Mouse (Mus musculus) spleen, postnatal 4 days (tissue): ENCODE data around the gene Trio.

ENCODE experiments used
- DNase-seq, 2 experiments: peaks; one replicate each; pipeline ENCODE4 v3.0.0; 2022; ENCODE audit warnings: low spot score in 2 of 2

Trio gene

DNA sequence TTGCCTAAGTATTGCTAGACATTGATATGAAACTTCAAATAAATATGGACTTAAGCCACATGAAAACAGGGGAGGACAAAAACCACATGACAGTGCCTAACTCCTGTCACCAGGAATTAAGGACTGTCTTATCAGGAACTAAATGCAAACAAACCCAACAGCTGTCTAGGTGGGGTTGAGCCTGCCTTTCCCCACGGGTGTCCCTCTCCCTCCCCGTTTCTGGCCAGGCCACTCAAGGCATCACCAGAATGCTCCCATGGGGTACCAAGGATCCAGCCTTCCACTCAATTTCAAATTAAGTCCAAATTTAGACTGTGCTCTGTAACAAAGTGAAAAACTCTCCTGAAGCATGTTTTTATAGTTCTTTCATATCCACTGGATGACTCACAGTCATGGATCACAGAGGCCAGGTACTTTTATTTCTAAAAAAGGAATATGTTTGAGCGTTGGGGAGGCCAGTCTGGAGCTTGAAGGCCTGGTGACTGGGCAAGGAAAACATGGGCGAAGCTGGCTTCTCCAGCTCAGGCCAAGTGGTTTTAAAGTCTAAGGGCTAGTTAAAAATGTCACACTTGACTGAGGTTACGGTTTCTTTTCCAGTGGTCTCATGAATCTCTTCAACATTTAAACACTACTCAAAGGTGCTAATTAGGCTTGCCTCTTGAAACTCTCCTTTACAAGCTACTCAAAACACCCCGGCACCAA is 33.6 kb downstream of the Trio start:
- no peak for DNase-seq

DNA sequence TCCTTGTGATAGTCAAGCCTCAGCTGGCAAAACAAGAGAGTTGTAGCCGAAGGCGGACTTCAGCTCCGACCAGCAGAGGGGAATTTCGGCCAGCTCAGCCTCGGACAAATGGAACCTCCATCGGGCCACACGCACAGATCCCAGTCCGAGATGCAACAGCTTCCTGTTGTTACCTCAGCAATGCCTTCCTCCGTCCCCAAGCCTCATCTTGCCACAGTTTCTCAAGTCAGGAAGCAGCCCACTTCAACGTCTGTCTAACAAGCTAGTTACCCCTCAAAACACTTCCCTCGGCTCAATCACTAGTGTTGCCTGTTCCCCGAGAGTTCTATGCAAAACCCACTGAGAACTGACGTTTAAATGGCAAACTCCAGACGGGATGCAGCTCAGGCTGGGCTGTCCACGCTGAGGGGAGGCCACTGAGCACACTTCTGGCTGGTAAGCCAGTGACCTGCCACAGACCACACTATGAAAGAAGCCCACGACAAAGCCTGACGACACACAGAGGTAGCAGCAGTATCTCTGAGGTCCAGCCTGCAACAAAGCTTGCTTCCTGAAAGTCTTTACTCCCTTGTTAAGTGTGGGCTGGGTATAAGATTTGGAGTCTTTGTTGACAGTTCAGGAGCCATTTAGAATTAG is 34.5 kb downstream of the Trio start:
- no peak for DNase-seq

DNA sequence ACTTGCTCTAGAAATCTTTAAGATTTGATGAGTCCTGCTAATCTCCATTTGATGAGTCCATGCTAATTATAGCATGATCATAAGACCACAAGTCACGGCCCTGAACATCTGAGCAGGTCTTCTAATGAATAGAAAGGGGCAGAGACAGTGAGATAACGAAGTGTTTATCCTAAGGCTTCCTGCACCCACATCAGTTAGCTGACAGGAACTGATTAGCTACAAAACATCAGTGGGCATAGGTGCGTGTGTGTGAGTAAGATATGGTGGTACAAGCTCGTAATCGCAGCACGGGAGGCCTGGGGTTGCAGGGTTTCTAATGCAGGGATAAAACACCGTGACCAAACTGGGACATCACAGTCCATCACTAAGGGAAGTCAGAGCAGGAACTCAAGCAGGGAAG is 37.7 kb downstream of the Trio start:
- DNase-seq = no peak

DNA sequence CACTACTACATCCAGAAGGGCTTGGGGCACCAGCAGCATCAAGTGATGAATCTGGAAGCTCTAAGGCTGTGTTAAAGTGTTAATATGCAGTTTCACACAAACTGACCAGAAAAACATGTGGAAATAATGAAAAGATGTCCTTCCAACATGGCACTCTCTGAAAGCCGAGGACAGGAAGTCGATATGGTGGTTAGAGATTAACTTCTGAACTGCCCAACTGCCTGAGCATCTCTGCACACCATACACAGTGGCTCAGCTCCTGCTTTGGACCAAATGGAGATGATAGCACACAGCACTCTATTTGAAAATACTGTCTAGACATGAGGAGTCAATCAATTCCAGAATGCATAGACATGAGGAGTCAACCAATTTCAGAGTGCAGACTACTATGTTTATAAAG is 40.8 kb downstream of the Trio start:
- no peak for DNase-seq

DNA sequence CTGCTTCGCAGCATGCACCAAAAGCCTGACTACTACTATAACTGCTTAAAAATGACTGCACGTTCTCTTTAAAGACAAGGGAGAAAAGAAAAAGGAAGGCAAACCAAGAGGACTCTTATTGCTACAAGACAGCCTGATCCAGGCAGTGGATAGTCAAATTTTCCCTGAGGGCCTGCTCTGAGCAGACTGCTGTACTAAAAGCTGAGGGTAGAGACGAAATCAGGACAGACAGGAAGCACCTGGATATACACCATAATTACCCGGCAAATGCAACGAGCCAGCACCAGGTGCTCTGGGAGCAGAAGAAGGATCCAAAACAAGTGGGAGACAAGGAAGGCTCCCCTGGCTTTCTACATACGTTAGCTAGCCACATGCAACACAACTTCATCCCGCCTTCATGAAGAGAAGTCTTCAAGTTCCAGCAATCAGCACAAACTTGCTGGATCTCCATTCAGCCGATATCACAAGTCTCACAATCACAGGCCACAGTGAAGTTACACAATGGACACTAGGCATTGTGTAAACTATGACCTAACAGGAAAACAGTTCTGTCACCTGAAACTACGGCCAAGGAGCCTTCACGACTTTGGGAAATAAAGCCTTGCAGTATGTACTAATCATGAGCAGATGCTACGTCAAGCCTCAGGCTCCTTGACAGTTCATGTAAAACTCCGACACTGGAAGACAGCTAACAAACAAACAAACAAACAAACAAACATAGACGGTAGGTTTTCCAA is 43.7 kb downstream of the Trio start:
- no peak for DNase-seq

DNA sequence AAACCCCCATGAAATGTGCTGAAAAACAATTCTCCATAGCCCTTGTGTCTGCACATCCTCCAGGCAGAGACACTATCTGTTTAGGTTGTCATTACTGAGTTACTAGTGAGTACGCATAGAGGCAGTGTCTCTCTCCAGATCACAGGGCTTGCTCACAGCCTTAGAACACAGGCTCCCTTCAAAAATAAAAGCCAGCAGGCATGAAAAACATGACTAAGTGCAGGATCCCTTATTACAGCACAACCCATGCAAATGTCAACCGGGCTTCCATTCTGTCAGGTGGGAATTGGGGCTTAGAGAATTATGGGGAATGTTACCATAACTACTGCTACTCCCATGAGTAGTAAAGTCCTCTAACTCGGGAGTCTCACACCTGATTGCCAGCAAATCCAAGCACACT is 44.4 kb downstream of the Trio start:
- DNase-seq = no peak

DNA sequence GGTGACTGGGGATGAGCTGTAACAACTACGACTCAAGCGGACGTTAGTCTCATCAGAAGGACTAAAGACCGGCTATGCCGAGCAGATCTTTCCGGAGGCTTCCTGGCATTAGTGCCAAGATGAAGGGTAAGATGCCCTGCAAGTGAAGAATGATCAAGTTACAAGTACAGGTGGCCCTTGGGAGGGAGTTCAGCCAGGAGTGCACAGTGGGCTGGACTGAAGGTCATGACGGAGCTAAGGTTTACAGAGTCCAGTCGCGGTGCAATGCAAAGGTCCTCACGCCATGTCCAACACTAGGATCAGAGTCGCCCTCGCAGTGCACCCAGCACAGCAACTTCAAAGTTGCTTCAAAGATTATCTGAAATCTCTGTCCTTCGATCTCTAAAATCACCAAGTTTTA is 45.2 kb downstream of the Trio start:
- DNase-seq = no peak

DNA sequence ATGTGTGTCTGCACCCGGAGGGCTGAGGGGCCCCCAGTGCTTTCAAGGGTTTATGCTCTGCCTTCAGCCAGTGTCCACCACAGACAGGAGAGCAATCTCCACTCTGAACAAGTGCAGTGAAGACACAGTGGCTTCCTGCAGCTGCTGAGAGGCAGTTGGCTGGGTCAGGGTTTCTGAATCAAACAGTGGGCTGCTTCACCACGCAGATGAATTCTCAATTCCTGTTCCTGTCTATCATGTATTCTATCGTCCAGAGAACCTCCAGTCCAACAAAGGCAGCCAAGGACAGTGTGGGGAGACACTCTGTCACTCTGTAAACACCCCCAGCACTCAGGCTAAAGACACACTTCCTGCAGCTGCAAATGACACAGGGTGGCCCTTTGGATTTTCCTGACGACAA is 48.7 kb downstream of the Trio start:
- DNase-seq = no peak

DNA sequence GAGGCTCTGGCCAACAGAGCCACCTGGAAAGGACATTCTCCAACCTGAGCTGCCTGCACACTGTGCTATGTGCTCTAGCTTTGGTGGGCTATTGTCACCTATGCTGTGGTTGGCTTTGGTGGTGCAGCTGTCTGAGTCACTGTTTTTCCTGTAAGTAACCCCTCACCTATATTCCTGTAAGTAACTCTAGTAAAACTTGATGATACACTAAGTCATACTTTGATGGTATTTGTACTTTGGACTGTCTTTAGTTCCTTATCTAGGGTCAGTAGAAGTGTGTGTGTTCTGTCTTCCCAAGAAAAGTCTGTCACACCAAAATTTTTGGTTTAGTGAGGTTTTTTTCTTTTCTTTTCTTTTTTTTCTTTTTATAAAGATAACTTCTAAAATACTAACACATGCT is 49.3 kb downstream of the Trio start:
- DNase-seq = no peak

DNA sequence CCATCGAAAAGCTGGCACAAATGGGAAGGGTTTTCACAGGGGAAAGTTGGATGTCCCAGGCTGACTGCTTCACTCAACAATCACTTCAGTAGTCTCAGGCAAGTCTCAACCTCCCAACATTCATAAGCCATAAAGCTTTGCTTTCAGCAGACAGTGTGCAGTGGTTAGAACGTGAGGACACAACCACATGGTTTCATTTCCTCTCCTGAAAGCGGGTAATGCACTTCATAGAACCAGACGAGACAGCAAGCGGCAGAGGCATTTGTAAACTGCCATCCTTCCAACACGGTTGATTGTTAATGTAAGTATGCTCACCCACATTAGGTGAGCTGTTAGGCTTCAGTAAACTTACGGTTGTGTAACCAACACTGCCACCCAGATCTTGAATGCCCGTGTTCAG is 51.0 kb downstream of the Trio start:
- no peak for DNase-seq

DNA sequence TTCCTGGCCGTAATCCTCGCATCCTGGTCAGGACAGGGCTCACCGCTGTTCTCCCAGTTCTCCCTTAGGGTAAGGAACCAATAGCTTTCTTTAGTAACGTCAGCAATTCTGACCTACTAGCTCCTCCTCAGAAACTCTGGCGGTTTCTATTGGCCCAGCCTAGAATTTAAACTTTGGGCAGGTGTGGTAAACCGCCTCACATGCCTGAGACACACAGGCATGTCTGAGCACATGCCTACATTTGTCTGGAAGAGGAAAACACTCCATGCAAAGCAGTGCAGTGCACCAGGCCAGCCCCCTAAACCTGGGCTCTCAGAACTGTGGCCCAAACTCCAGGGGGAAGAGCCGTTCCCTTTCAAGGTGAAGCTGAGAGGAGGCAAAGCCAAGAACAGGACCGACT is 57.5 kb downstream of the Trio start:
- no peak for DNase-seq

DNA sequence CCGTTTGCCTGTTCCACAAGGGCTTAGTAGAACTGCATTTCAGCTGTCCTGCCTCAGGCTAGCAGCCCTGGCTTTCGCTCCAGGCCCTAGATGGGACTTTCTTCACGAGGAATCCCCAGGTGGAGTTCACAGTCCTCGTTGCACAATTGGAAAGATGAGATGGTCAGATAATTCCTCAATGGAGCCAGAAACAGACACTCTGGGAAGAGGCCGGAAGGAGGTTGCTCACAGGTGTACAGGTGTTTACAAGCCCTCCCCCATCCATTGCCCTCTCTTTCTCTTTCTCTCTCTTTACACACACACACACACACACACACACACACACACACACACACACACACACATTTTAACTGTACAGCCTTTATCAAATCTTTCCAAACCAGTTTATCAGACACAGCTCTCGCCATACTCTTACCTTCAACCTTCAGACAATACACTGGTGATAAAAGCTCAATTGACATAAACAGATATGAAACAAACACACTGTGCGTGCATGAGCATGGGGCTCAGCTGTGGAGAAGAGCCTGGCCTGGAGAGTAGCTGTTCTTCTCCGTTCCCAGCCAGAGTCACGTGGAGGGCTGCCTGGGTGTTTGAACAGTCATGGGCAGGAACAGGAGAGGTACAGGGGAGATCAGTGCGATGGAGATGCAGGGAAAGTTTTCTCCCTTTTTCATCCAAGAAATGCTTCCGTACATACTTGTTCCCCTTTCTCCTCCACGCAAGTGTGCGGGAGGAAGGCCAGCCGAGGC is 58.3 kb downstream of the Trio start:
- no peak for DNase-seq

DNA sequence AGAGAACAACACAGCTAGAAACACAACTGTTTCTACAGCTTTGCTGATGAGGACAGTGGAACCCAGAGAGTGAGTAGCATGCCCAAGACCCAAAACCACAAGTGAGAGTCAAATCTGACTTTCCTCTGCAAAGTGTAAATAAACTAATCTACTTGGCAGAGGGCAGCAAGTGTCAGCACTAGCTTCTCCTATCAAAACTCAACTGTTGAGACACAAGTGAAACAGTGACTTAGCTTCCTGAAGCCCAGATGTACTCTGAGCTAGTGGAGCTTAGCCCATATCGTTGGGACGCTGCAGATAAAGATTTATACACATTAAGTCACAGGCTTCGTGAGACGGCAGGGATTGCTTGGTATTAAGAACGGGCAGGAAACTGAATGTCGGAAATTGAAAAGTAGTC is 60.8 kb downstream of the Trio start:
- DNase-seq = no peak

DNA sequence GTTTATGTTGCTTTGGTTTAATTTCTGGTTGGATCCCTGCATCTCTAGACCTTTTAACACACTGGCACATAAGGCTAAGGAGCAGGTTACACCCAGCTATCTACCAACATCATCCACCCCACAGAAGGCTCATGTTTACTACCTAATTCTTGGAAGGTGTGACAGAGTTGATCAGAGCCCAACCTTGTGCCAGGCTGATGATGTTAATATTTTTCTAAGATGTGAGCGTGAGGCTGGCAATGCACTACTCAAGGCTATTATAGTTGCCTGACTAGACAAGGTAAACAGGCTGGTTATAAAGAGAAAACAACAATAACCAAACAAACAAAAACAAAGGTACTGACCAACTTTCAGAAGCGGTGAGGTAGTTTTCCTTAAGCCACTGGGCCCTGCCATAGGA is 62.1 kb downstream of the Trio start:
- DNase-seq = no peak

DNA sequence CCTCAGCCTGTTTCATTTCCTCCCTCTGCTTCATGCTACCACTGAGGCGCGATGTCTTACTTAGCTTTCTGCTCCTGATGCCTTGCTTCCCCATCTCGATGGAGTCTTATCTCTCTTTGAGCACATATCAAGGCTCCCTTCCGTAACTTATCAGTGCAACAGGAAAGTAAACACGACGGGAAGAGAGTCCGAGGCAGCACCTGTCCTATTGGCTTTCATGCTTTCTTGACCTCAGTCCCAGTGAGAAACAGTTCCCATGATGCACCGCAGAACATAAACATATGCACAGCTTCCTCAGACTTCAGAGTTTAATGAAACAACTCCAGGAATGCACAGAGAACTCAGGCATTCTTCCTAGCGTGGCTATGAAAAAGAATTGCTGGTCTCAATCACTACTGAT is 65.0 kb downstream of the Trio start:
- no peak for DNase-seq

DNA sequence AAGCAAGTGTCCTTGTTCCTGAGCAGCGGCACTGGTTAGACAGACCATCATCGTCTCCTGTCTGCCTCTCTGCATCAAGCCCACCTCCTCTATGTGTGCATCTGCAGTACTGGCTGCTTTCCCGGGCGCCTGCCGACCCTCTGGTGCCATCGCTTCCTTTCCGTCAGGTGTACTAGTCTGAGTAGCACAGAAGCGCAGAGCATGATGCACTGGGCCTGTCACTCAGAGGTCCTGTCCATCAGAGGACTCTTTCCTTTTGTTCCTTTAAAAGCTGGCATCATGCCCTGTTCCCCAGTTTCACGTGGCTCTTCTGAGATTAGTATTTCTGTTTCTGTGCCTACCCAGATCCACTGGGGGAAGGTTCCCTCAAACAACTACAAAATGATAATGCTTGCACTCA is 67.8 kb downstream of the Trio start:
- no peak for DNase-seq

DNA sequence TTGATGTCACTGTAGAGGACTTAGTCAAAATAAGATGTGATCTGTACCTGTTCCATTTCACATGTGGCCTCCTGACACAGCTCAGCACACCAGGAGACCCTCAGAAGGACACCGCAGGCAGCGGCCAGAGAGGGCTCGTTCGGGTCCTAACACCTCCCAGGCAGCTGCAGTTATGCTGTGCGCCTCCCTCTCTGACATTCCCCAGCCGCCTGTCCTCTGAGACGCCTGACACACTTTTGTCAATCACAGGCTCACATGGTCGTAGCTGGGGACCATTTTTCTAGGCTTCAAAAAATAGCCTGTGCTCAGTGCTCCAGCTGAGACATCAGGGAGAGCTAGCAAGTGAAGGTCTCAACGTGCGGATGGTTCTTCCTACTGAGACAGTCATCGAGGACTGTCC is 70.0 kb downstream of the Trio start:
- DNase-seq = no peak

DNA sequence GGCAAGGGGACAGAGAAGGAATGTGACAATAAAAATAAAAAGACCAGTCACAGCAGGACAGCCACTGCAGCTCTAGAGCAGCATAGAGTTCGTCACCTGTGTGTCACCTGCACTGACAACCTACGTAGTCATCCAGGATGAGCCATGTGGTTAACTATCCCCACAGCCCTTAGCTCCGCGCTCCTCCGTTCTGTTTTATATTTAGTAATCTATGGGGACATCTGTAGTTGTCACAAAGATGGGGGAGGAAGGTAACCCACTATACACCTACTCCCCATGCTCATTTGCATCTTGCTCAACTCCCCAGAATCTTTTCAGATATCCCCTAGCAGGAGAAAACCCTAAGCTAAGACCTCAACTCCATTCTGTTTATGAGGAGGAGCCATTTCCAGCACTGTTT is 71.3 kb downstream of the Trio start:
- DNase-seq = no peak

DNA sequence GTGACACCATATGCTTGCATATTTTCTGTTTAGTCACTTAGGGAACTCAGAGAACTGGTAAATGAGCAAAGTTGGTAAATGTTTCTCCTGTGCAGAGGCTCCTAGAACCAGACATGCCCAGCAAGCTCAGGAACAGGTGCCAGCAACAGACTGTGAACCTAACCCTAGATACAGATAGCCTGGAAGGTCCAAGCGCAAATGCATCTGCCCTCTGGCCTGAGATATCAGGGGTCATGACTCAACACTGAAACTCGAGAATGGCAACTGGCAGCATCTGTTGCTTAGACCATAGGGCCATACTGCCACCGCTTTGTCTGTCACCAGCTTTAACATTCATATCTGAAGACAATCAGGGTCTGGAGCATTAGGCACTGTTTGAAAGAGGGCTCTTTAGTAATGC is 72.1 kb downstream of the Trio start:
- DNase-seq = no peak

DNA sequence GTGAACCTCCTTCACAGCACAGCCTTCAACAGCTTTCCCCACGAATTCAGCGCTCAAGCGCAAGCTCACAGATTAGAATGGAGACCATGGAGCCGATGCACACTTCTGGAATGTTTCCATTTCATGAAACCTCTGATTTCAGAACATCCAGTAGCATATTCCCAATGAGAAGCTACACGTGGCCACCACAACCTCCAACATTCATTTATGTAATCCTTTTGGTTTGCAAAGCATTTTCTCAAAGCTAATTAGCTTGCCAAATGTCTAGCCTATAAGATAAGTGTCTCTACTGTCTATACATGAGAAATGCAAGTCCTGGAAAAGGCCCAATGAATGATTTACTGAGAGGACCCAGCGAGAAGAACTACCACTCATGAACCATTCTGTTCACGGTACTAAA is 74.5 kb downstream of the Trio start:
- no peak for DNase-seq

DNA sequence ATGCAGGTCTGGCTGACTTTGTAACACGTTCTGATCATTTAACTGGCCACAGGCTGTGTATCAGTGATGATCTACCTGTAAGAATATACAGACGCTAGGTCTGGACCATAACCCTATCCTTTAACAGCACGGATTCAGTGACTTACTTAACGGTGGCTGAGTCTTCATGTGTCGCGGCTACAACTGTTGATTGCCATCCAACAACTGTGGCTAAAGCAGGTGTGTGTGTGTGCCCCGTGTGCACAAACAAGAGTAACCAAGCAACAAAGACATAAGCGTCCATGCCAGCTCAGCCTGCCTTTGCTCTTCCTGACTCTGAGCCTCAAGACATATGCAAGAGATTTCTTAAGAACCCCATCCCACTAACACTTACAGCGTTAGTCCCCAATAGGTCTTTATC is 76.5 kb downstream of the Trio start:
- DNase-seq = no peak

DNA sequence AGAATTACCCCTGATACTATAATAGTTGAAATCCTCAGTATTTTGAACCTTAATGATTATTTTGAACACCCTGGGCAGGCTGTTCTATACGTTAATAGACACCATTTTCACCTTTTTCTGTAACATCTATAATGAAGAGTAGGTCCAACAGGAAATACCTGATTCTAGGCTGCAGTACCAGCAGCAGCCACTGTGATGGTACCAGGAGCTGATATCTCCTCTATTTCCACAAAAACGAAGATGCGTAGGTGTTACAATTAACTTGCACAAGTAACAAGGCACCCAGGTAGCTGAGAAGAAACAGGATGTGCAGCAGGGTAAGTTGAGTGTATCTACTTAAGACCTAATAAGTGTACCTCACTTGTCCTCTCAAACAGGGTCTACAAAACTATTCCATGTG is 77.8 kb downstream of the Trio start:
- no peak for DNase-seq

DNA sequence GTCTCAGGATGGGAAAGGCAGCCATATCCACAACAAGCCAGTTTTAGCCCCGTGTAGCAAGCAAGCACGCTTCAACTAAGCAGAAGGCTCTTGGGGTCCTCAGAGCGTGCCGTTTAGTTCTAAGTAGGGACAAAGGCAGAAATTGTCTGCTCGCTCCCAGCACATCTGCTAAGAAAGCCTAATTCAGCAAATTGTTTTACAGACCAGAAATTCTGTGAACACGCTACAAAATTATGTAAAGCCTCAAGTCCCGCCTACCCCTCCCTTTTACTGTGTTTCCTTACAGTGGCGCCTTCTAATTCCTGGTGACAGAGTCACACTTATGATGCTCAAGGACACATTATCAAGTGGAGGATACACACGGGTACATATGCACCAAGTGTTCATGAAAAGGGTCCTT is 80.1 kb downstream of the Trio start:
- no peak for DNase-seq
